Mouse (Mus musculus) midbrain, embryonic 15.5 days (tissue): ENCODE measurements around the gene Cdh4. TPM values are rescaled to one million over a fixed set of nuclear protein-coding genes. Genes with fewer than 3 reads are reported as not detected.

Experiments
- ATAC-seq: fragments of 200-750 bp; cut with Nextera tagmentation; replicated peaks from 2 replicates; pipeline ENCODE4 v1.8.0; 2017; ENCODE audit warnings: moderate TSS enrichment
- H3K27ac ChIP-seq: fragments of 300-500 bp; sonication (generic); 2 replicates; pipeline ENCODE4 v1.5.1; 2015; ENCODE audit warnings: mild to moderate bottlenecking, inconsistent platforms
- H3K27me3 ChIP-seq: fragments of 300-500 bp; sonication (generic); replicated peaks from 2 replicates; pipeline ENCODE4 v1.6.1; 2015; ENCODE audit warnings: inconsistent platforms
- H3K36me3 ChIP-seq: fragments of 300-500 bp; sonication (generic); replicated peaks from 2 replicates; pipeline ENCODE4 v1.6.1; 2015; ENCODE audit warnings: inconsistent platforms
- H3K4me1 ChIP-seq: fragments of 300-500 bp; sonication (generic); 2 replicates; pipeline ENCODE4 v1.6.1; 2015; ENCODE audit warnings: inconsistent platforms
- H3K4me2 ChIP-seq: fragments of 300-500 bp; sonication (generic); 2 replicates; pipeline ENCODE4 v1.6.1; 2015; ENCODE audit warnings: inconsistent platforms, mild to moderate bottlenecking, moderate library complexity
- H3K4me3 ChIP-seq: fragments of 300-500 bp; sonication (generic); 2 replicates; pipeline ENCODE4 v1.5.1; 2015; ENCODE audit warnings: mild to moderate bottlenecking, inconsistent platforms
- H3K9ac ChIP-seq: fragments of 300-500 bp; sonication (generic); 2 replicates; pipeline ENCODE4 v1.6.1; 2015; ENCODE audit warnings: mild to moderate bottlenecking, inconsistent platforms
- H3K9me3 ChIP-seq: fragments of 300-500 bp; sonication (generic); 2 replicates; pipeline ENCODE4 v1.6.1; 2016; ENCODE audit warnings: inconsistent platforms
- WGBS: fragments of 180-500 bp; shearing (Covaris S2); methylation state at CpG from one replicate; pipeline ENCODE4 v1.1.7; 2015; ENCODE audit warnings: mixed read lengths; 5-methylcytosine and 5-hydroxymethylcytosine counted together
- polyA plus RNA-seq: library from polyadenylated mRNA; unstranded; fragments of >200 nt; fragmentation: Nextera tagmentation; extraction: Ambion mirVana; gene quantifications from 2 replicates; pipeline ENCODE4 v1.2.1, GENCODE M21; 2015

Gene Cdh4
- 58.8 and 63.9 TPM in 2 replicates for polyA plus RNA-seq

DNA sequence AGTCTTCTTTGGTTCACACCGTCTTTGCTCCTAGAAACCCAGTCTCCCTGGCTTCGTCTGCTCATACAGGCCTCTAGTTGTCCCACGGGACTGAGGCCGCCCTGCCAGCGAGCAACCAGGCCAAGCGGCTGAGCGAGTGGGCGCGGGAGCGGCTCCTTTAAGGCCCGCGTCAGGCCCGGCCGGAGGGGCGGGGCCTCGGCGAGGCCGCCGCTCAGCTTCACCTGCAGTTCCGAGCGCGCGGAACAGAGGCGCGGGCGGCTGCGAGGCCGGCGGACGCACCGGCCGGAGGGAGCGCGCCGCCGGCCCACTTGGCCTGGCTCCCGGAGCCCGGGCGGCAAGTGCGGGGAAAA lies at the start of gene Cdh4:
Cdh4 (plus strand) TSS at position 241 of the 350 bp plus-strand sequence.
- ATAC-seq, result peak; percentile 89

DNA sequence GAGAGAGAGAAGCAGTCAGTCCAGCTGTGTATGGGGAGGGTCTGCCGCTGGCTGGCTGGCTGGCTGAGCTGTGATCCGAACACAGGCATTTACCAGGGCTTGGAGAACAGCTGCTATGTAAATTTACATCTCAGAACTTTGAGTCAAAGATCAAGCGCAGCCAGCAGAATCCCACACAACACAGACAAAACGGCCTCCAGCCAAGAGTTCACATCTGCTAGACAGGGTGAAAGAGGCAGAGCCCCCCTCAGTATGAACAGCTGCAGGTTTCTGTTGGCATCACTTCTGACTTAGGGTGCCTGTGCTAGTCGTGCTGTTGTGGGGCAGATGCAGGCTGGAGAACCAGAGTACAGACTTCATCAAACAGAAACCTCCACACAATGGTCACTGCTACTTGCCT lies 46.8 kb upstream of the Cdh4 start:
- Histone ChIP-seq H3K27ac (no peak overlapping the region), H3K4me1 (0 out of 2 replicates have a peak, but pooled peaks cover 4% of the 10 kb centered on the region), H3K4me2 (no peak overlapping the region), H3K9ac (no peak overlapping the region), H3K36me3 (no peaks in the 10 kb centered on the region), H3K4me3 (no peak overlapping the region), H3K27me3 (no peaks in the 10 kb centered on the region), H3K9me3 (no peaks in the 10 kb centered on the region)
- WGBS, result 56% methylated on average over 5 of the region's 5 CpGs
- ATAC-seq, result no peak

More for the DNA sequence above, at the start of gene Cdh4:
- Histone ChIP-seq H3K27ac (peak within 1 kb of the TSS; percentile 87), H3K4me2 (peak within 1 kb of the TSS; percentile 80), H3K9me3 (no peaks in the 10 kb centered on the region), H3K9ac (peak within 1 kb of the TSS; percentile 66), H3K4me1 (peaks cover 30% of the 10 kb centered on the region), H3K36me3 (no peaks in the 10 kb centered on the region), H3K27me3 (peaks cover 12% of the 10 kb centered on the region; the same call in 1 of the 2 replicates), H3K4me3 (peak within 1 kb of the TSS; percentile 68)
- under 1% methylated on average over 33 of the region's 40 CpGs for WGBS

DNA sequence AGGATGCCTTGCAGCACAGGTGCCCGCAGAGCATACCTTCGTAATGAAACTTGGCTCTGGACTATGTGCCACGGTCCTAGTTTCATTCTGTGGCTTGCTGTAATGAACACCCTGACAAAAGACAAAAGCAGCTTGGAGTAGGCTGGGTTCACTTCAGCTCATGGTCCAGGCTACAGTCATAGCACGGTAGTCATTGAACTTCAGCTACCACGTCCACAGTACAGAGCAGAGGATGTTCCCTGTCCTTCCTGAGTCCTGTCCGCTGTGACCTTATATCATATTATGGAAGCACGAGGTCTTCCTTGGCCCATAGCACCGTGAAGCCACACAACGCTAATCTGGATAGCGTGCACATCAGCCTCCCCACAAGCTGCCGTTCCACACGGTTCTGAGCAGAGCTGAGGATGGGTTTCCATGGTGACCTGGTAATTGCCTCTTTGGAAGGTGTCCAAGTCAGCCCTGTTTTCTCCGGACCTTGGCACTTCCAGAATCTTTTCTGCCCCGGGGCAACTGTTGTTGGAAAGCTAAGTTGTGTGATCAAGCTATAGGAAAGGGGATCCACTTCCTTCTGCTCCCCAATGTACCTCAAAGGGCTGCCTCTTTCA lies 42.5 kb upstream of the Cdh4 start:
- no peaks in the 10 kb centered on the region for H3K36me3 ChIP-seq
- WGBS, result 58% methylated on average over 14 of the region's 14 CpGs
- no peaks in the 10 kb centered on the region for H3K9me3 ChIP-seq
- peak; percentile 78 for ATAC-seq
- H3K9ac ChIP-seq, result no peak overlapping the region
- H3K4me2 ChIP-seq, result no peak overlapping the region
- 0 out of 2 replicates have a peak, but pooled peaks cover 4% of the 10 kb centered on the region for H3K4me1 ChIP-seq
- 0 out of 2 replicates have a peak overlapping the region, but pooled peaks have one; percentile 26 for H3K27ac ChIP-seq
- H3K27me3 ChIP-seq, result no peaks in the 10 kb centered on the region
- no peak overlapping the region for H3K4me3 ChIP-seq

DNA sequence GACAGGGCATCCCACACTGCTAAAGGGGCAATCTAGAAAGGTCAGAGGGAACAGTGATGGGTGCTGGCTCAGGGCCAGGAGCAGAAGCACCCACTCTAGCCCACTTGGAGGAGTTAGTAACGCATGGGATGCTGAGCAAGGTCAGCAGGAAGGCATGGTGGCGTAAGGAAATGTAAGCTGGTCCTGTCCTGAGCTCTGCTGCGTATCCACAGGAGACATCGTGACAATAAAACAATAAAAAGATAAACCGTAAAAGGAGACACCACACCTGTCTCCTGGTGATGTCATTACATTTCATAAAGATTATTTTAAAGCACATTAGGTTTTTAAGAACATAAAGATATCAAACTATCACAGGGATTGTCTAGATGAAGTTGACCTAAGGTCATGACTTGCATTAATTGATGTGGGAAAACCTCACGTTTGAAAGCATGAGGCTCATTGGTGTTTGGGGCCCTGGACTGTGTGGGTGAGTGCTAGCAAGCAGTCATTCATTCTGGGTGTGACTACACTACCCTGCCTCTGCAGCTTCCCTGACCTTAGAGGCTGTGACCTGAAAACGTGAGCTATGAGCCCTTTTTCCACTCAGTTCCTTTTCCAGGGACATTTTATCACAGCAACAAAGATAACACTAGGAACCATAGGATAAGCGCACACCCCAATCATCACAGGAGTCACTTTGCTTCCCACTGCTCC lies 31.2 kb upstream of the Cdh4 start:
- Histone ChIP-seq H3K9me3 (no peaks in the 10 kb centered on the region), H3K4me3 (no peak overlapping the region), H3K4me2 (no peak overlapping the region), H3K27ac (no peak overlapping the region), H3K36me3 (no peaks in the 10 kb centered on the region), H3K27me3 (no peaks in the 10 kb centered on the region), H3K4me1 (no peaks in the 10 kb centered on the region), H3K9ac (no peak overlapping the region)
- WGBS, result 78% methylated on average over 8 of the region's 8 CpGs
- ATAC-seq, result no peak

DNA sequence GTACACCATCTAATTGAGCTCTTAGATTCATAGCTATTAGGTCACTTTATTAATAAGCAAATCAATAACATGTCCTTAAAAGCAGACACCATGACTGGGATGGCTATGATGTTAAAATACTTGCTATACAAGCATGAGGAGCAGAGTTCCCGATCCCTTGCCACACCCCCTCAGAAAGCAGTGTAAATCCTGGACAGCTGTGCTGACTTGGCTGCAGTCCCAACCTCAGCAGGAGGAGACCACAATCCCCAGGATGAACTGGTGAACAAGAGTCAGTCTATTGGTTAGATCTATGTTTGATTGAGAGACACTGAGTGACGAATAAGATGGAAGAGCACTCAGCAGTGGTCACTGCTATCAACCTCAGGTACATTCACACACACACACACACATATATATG lies 29.3 kb upstream of the Cdh4 start:
- Histone ChIP-seq H3K9ac (no peak overlapping the region), H3K4me2 (no peak overlapping the region), H3K27me3 (no peaks in the 10 kb centered on the region), H3K36me3 (no peaks in the 10 kb centered on the region), H3K9me3 (no peaks in the 10 kb centered on the region), H3K27ac (no peak overlapping the region), H3K4me1 (no peaks in the 10 kb centered on the region), H3K4me3 (no peak overlapping the region)
- ATAC-seq, result no peak
- 49% methylated on average over 2 of the region's 2 CpGs for WGBS

DNA sequence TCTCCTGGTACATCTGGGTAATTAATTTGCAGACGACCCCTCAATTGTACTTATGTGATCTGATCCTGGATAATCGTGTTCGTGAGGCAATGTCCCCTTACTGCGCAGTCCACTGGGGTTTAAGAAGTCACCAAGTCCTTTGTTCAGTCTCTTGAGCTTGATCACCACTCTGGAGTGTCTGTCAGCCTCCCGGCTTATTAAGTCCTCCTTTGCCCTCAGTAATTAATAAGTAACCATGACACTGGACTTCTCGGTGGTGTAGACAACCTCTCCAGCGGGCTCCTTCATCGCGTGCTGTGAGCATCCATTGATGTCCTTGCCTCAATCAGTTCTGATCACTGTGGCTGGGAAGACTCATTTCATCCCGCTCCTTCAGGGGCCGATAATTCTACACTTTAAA lies 28.0 kb upstream of the Cdh4 start:
- no peaks in the 10 kb centered on the region for H3K9me3 ChIP-seq
- no peak overlapping the region for H3K4me3 ChIP-seq
- H3K4me2 ChIP-seq, result no peak overlapping the region
- H3K27ac ChIP-seq, result no peak overlapping the region
- no peaks in the 10 kb centered on the region for H3K4me1 ChIP-seq
- WGBS, result 40% methylated on average over 11 of the region's 11 CpGs
- no peaks in the 10 kb centered on the region for H3K27me3 ChIP-seq
- no peak overlapping the region for H3K9ac ChIP-seq
- ATAC-seq, result no peak
- H3K36me3 ChIP-seq, result no peaks in the 10 kb centered on the region

DNA sequence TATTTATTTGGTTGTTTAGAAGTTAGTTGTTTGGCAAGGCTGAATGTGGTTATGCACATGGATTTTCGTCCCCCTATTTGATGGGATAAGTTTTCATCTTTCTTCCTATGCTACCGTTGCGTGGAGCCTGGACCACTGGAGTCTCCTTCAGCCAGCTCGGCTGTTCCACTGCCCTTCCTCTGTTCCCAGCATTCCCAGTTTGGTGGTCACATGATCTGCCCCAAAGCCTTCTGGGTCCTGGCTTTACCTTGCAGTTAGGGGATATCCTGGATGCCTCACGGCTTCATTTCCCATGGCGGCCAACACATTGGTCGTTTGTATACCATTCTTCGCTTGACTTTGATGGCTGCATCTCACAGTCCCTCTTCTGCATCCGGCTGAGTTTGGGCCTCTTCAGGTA lies 27.5 kb upstream of the Cdh4 start:
- Histone ChIP-seq H3K36me3 (no peaks in the 10 kb centered on the region), H3K27ac (no peak overlapping the region), H3K27me3 (no peaks in the 10 kb centered on the region), H3K4me2 (no peak overlapping the region), H3K4me3 (no peak overlapping the region), H3K9me3 (no peaks in the 10 kb centered on the region), H3K4me1 (no peaks in the 10 kb centered on the region), H3K9ac (no peak overlapping the region)
- no peak for ATAC-seq
- 94% methylated on average over 9 of the region's 9 CpGs for WGBS

DNA sequence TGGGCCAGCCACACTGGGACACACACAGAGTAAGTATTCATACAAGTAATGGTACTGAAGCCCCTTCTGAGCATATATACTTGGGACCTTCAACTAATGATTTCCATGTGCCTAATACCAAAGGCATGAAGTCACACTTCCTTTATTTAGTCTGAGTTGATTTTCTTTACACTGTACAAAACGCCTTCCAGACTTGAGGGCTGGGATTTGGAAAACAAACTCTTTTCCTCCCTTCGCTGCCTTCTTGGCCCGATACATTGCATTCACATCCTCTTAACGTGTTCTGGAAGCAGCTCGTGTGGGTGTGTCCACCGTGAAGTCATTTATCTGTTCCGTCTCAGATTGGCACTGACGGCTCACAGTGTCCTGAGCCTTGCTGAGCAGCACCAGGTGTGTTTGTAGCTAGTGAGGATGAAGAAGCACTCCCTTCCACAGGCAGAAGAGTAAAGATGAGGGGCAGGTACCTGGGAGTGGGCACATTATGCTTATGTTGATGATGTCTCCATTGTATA lies 26.3 kb upstream of the Cdh4 start:
- Histone ChIP-seq H3K9ac (no peak overlapping the region), H3K4me1 (no peaks in the 10 kb centered on the region), H3K27me3 (no peaks in the 10 kb centered on the region), H3K9me3 (no peaks in the 10 kb centered on the region), H3K36me3 (no peaks in the 10 kb centered on the region), H3K4me2 (no peak overlapping the region), H3K27ac (no peak overlapping the region), H3K4me3 (no peak overlapping the region)
- ATAC-seq, result no peak
- 80% methylated on average over 8 of the region's 8 CpGs for WGBS

DNA sequence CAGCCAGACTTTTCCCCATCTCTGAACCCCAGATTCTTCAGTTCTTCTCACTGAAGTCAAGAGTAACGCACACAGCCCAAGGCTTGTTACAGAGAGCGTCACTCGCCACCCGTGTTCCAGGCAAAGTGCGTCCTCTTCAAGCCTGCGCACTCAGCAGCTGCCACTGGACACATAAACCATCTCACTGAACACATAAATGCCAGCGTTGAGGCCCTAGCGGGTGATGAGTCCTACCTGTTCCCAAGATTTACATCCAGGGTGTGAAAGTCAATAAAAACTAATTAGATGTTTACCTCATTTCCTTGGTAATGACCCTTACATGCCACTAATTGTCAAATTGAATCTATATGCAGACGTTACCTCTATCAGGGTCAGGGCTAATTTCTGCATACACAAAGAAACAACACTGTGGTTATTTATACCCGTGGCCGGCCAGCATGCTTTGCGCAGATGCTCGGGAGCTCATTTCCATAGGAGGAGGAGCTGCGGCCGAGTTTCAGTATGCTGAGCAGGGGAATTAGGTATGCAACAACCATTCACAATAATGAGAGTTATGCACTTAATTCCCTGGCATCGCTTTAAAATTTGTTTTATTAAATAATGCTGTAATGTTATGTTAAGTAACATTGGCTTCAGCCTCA lies 25.5 kb upstream of the Cdh4 start:
- no peak overlapping the region for H3K4me3 ChIP-seq
- no peak overlapping the region for H3K9ac ChIP-seq
- H3K36me3 ChIP-seq, result no peaks in the 10 kb centered on the region
- WGBS, result 69% methylated on average over 16 of the region's 16 CpGs
- H3K27me3 ChIP-seq, result no peaks in the 10 kb centered on the region
- ATAC-seq, result no peak
- no peaks in the 10 kb centered on the region for H3K4me1 ChIP-seq
- H3K4me2 ChIP-seq, result no peak overlapping the region
- no peak overlapping the region for H3K27ac ChIP-seq
- no peaks in the 10 kb centered on the region for H3K9me3 ChIP-seq

DNA sequence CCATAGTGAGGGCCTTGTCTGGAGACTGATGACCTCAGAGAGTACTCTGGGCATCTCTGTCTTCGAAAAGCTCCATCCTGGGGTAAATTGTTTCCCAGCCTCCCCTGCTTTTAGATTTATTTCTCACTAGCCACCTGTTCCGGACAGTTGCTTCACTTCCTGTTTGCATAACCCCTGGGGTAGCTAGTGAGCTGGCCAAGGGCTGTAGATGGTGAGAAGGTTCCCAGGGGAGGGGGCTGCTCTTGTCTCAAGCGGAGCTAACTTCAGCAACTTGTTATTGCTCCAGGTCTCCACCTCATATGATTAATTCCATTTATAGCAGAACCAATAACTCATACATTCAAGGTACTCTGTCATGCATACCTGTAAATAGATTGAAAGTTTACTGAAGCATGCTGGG lies 16.6 kb upstream of the Cdh4 start:
- Histone ChIP-seq H3K27me3 (no peaks in the 10 kb centered on the region), H3K4me1 (no peaks in the 10 kb centered on the region), H3K4me2 (no peak overlapping the region), H3K4me3 (no peak overlapping the region), H3K9ac (no peak overlapping the region), H3K27ac (no peak overlapping the region), H3K36me3 (no peaks in the 10 kb centered on the region), H3K9me3 (no peaks in the 10 kb centered on the region)
- 86% methylated on average over 3 of the region's 3 CpGs for WGBS
- no peak for ATAC-seq

DNA sequence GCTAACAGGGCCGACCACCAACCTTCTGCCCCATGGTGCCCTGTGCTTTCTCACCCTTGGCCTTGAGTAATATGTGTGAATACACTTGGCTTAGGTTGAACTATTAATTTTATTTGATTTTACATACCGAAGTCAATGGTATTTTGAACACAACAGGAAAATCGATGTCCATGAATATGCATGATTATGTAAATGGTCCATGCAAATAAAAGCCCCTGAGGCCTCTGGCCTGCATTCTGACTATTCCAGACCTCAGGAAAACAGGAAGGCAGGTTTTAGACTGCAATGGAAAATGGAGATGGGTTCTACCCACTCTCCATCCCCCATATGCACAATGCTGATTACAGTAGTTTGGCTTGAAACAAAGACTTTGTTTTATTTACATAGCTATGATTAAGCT lies 13.3 kb upstream of the Cdh4 start:
- H3K4me3 ChIP-seq, result no peak overlapping the region
- H3K4me2 ChIP-seq, result no peak overlapping the region
- H3K27ac ChIP-seq, result no peak overlapping the region
- no peaks in the 10 kb centered on the region for H3K4me1 ChIP-seq
- ATAC-seq, result no peak
- 67% methylated on average over 3 of the region's 3 CpGs for WGBS
- H3K27me3 ChIP-seq, result no peaks in the 10 kb centered on the region
- no peaks in the 10 kb centered on the region for H3K36me3 ChIP-seq
- H3K9ac ChIP-seq, result no peak overlapping the region
- no peaks in the 10 kb centered on the region for H3K9me3 ChIP-seq

DNA sequence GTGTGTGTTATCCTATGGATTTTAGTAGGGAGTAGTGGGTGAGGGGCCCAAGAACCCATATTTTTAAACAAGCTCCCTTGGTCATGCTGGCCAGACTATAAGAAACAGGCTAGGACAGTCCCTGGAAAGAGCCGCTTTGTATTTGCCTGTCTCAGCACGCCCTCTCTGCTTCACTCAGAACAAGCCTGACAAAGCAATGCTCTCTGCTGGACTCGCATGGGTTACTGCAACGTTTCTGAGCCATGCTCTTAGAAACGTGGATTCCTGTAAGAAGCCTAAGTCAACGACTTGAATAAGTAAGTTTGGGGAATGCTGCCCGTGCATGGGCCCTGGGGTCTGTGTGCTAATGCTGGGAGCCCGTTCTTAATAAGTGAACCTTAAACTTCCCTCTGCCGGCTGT lies 2.1 kb upstream of the Cdh4 start:
- peaks cover 28% of the 10 kb centered on the region for H3K4me1 ChIP-seq
- WGBS, result 19% methylated on average over 9 of the region's 9 CpGs
- H3K27ac ChIP-seq, result no peak overlapping the region
- ATAC-seq, result no peak
- H3K27me3 ChIP-seq, result peaks cover 15% of the 10 kb centered on the region; the same call in 1 of the 2 replicates
- H3K4me2 ChIP-seq, result no peak overlapping the region
- no peaks in the 10 kb centered on the region for H3K9me3 ChIP-seq
- no peaks in the 10 kb centered on the region for H3K36me3 ChIP-seq
- no peak overlapping the region for H3K9ac ChIP-seq
- H3K4me3 ChIP-seq, result no peak overlapping the region
